Mouse (Mus musculus) c-Kit-positive CD71-negative TER-119-negative erythroid progenitor cells, embryonic 14.5 days (primary cell): Measurements from ENCODE around the gene Oprl1.
A peak's percentile ranks its signal among the peaks of the same experiment; 100 is the strongest.

Experiments
- DNase-seq: peaks from one replicate; pipeline ENCODE4 v3.0.0-alpha.2; 2013; ENCODE audit warnings: low read depth

The Oprl1 gene

DNA sequence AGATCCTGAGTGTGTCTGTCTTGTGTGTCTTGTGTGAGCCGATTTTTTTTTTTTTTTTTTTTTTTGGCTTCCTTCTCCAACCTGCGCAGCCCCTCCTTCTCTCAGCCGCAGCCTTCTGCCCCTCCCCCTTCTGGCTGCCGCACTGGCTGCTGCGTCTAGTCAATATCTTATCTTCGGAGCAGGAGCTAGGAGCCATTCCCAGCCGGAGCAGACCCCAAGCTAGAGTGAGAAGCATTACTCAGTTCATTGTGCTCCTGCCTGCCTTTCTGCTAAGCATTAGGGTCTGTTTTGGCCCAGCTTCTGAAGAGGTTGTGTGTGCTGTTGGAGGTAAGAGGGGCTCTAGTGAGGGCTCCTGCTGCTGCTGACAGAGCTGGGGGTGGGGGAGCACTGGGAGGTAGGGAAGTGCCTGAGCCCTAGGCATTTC is at the start of gene Oprl1:
Oprl1 (plus strand) TSS at position 114 of the 424 bp plus-strand sequence.
- DNase-seq = no peak

DNA sequence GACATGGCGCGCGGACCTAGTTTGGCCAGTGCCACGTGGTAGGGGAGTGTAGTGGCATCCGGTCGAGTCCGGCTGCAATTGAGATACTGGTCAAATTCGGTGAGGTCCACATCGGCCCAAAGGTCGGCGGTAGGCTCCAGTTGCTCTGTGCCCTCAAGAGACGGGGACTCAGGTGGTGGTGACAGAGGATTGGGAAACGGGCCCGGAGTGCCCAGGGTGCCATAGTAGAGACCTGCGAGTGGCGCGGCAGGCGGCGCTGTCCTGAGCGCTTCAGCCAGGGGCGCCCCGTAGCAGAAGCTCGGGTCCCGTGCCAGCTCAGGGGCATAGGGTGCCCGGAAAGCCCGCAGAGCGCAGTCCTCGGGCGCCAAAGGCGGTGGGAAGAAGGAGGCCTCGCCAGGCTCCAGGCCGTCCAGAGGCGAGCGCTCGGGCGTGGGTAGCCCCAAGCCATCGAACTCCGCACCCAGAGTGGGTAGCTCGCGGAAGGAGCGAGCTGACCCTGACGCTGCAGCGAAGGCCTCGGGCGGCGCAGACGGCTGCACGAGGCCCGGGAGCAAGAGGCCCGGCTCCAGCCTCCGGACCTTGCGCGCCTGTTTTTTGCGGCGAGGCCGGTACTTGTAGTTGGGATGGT is 44.4 kb upstream of the Oprl1 start:
- no peak for DNase-seq

DNA sequence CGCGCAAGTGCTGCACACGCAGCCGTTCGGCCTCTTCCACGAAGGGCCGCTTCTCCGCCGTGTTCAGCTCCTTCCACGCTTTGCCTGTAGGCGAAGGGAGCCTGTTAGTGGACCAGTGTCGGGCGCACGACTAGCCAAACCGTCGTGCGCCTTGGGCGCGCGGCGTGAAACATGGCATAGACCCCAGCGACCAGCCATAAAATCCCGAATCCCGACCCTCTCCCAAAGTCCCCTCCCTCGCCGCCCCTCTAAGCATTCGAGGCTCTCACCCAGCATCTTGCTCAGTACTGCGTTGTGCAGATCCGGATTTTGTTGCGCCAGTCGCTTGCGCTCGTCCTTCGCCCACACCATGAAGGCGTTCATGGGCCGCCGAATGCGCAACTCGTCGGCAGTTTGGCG is 43.9 kb upstream of the Oprl1 start:
- no peak for DNase-seq

DNA sequence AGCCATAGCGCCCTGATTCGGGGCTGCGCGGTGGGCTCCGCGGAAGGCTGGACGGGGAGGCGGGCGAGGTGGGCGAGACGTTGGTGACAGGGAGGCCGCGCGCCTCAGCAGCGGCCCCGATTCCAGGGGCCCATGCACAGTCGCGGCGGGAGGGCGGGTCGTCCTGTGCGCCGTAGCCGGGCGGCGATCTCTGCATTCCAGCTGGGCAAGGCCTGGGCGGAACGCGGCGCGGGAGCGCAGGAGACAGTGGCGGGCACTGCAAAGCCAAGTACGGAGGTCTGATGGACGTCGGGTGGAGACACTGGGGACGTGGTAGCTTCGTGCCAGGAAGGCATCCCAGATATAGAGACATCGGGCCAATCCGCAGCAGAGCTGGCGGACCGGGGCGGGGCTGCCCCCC is 43.5 kb upstream of the Oprl1 start, which contains the start of gene Sox18:
Sox18 (minus strand) TSS at position 315 of the 400 bp plus-strand sequence.
- DNase-seq = no peak

DNA sequence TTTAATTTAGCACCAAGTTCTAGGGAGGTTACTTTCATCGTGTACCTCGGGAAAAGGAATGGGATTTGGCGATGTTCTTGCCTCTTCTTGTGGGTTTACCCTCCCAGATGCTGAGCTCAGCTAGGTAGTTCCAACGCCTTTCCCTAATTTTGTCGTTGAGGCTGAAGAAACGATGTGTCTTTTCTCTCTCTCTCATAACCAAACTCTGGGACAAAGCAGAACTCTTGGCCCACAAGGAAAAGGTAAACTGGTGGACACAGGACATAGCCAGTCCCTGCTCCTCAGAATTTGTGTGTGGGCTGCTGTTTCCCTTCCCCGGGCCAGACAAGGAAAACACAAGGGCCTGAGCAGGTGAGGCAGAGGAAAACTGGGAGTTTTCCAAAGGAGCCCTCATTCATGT is 42.8 kb upstream of the Oprl1 start:
- no peak for DNase-seq

DNA sequence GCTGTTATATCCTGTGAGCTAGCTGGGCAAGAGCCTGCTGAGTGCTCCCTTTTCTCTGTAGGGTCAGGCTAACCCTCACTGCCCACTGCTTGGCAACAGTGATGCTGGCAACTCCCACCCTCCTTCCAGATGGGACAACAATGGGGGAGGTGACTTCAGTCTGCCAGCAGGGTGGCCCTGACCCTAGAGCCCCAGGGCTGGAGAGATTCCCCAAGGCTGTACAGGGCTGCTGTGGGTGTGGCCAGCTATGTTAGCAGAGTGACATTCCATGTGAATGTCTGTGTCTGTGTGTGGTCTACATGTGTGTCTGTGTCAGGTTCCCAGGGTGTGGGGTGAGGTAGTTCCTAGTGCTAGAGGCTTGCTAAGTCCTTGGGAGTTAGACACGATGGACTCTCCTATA is 41.3 kb upstream of the Oprl1 start:
- no peak for DNase-seq

DNA sequence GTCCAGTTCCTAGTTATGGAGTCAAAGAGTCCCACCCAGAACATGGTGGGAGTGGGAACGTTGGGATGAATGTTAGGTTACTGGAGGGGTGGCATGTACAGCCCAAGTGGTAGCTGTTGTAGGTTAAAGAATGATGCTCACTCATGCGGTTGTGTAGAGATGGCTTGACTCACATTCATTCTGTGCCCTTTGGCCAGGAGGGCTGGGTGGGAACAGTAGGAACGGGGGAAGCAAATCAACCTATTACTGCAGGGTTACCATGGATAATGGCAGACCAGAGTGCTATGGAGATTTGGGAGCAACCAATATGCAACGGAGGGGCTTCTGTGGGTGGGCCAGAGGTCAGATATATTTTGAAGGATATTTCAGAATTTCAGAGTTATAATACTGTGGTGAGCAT is 39.9 kb upstream of the Oprl1 start:
- no peak for DNase-seq

DNA sequence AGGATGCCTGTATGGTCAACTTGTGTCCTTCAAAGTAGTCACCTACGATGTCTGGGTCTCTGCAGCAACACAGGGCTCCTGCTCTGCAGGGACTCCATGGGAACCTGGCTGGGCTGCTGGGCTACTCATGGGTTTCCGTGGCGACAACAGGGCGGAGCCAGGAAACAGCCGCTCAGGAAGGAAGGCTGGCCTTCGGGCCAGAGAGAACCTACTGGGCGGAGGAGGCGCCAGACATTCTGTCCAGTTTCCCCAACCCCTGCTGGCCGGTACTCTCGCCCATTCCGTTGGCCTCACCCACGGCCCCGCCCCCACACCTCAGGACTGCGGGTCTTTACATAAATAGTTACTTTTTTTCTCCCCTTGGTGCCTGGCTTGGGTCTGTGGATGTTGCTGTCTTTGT is 39.4 kb upstream of the Oprl1 start:
- no peak for DNase-seq

DNA sequence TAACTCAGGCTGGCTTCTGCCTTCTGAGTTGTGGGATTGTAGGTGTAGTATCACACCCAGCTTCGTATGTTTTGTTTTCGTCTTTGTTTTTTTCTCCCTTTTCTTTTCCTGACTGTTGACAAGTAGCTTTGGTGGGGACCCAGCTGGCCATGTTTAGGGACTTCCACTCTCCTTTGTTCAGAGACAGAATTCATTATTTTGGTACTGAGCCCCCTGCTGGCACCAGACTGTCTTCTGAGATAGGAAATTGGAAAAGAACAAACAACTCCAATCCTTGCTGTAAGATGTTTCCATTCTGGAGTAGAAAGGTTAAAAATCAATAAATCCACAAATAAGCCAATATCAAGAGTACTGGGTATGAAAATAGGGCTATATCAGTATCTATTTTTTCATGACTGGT is 38.4 kb upstream of the Oprl1 start:
- DNase-seq = no peak

DNA sequence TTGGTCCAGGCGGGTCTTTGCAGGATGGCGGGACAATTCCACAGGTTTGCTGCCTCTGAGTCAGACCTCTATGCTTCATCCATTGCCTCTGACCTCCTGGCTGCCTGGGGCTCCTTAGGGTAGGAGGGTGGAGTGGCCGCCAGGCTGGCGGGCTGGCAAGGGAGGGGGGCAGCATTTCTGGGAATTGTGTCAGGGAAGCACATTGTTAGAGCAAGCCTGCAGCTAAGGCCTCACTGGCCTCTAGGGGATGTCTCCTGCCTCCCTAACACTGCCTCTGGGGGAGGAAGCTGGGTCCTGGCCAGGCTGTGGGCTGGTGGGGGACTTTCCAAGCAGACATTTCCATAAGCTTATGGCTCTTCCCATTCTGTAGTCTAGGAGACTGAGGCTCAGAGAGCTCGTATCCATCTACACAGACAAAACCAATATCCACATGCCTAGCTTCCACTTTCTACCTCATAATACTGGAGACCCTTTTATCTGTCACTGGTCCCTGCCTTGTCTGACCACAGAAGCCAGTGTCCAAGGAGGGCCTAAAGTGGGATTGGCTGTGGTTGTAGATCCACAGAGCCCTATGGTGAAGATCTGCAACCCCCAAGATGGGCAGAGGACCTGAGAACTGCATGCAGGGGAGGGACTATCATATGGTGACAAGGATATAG is 37.6 kb upstream of the Oprl1 start:
- DNase-seq = no peak

DNA sequence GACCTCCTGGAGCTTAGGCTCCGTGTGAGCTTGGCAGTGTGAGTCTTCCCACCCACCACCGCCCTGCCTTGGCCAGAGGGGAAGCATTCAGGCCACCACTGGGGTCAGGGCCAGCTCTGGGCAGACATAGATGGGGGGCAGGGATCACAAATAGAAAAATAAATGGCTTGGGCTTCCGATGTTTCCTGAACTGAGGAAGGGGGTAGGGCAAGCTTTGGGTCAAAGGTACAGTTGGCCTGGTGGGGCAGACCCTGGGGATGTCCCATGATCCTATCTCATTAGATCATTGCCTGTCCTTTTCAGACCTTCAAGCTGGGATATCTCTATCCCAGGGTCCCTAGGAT is 37.1 kb upstream of the Oprl1 start:
- no peak for DNase-seq

DNA sequence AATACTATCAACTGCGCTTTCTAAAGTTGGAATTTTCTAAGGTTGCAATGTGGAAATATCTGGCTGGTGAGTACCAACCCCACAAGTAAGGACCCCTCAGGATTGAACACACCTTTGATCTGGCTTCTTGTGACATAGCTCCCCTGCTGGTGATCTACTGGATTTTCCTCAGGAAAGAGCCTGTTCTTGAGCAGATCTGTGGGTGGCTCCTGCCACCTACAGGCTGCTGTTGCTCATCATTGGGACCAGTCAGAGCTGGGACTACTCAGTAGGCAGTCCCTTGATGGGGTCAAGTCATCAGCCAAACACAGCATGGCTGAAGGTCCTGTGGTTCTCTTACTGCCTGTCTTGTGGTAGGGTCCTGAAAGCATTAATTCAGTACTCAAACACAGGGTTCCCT is 36.0 kb upstream of the Oprl1 start:
- DNase-seq = peak; percentile 77

DNA sequence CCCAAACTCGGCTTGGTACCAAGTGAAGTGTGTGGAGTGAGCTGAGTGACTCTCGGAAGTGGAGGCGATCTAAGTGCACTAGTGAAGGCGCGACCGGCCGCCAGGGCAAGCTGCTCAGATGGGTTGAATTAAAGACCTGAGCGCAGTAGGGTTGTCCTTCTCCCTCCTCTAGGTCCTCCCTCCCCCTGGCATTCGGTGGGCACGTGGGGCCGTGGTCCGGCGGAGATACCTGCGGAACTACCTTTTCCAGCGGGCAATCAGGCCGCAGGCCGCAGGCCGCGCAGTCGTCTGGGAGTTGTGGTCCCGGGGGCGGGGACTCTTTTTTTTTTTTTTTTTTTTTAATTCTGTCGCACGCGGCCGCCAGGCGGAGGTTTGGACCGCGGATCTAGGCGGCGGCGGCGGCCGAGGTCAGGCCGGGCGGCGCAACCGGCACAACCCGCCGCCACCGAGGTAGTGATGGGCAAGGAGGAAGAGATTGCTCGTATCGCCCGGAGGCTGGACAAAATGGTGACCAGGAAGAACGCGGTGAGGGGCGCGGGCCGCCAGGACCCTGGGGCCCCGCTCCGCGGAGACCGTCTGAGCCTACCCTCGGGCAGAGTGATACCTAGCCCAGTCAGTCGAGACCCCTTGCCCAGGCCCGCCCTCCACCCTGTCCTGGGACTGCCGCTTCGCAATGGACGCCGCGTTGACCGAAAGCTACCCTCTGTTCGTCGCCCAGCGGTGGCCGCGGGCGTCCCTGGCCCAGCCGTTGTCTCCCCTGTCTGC is 34.7 kb upstream of the Oprl1 start, which contains the start of gene Tcea2:
Tcea2 (plus strand) TSS at position 360 of the 765 bp plus-strand sequence.
- DNase-seq = no peak

DNA sequence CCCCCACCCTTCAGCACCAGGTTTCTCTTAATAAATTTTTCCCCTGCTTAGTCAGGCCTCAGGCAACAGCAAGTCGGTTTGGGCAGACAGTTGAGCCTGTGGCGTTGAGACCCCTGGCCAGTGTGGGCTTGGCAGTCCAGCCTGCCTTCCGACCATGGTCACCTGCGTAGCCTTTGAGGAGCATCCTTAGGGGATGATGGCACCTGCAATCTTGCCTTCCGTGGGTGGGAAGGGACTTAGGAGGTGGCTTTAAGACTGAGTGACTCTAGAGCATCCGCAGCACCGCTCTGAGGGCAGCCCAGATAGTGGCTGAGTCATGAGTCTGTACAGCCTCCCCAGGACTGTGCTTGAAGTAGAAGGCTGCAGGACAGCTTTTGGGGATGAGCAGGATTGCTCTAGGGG is 34.1 kb upstream of the Oprl1 start:
- DNase-seq = no peak

DNA sequence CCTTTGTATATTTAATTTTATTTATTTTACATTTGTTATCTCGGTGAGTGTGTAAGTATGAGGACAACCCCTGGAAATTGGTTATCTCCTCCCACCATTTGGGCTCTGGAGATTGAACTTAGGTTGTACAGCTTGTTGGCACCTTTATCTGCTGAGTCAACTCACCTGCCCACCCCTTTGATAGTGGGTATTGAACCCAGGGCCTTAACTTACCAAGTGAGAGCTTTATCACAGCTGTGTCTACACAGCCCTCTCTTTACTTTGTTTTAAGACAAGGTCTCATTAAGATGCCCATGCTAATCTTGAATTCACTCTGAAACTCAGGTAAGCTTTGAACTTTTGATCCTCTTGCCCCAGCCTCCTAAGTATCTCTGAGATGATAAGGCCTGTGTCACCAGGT is 32.8 kb upstream of the Oprl1 start:
- no peak for DNase-seq

DNA sequence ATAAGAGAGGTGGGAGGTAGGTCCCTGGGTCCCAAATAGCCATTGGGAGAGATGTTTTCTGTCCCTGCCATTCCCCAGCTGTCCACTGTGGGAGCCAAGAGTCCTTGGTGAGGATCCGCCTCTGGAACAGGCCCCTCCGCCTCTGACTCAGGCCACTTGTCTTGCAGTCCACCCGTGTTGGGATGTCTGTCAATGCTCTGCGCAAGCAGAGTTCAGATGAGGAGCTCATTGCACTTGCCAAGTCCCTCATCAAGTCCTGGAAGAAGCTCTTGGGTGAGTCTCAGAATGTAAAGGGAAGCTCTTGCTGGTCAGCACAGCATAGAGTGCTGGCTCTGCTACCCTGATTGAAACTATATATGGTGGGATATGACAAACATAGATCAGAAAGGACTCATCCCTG is 31.4 kb upstream of the Oprl1 start:
- DNase-seq = no peak

DNA sequence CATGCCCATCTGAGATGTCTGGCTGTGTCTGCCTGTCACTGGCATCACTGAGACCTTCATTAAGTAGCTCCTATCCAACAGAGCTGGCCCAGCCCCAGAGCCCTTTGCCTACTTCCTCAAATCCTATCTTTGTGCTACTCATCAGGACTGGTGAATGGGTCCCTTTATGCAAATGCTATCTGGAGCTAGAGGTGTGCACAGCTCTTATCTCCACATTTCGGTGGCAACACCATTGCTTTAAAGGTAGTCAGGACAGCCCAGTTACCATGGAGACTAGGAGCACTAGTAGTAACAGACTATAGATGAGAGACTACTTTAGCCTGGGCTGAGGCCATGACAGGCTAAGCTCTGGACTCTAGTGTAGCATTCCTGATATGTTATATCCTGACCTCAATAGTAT is 30.1 kb upstream of the Oprl1 start:
- no peak for DNase-seq

DNA sequence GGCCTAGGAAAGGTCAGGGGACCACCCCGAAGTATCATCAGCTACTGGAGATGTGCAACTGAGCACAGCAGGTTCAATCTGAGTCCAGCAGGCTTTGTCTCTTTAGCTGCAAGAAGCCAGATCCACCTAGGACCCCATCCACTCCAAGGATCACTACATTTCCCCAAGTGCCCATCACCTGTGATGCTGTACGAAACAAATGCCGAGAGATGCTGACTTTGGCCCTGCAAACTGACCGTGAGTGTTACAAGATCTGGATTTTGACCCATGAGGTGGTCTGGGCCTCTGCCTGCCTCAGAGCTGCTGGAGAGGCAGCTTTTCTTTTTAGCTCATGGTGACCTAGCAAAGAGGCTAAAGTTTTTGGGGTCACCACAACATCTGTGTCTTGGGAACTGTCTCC is 29.1 kb upstream of the Oprl1 start:
- no peak for DNase-seq

DNA sequence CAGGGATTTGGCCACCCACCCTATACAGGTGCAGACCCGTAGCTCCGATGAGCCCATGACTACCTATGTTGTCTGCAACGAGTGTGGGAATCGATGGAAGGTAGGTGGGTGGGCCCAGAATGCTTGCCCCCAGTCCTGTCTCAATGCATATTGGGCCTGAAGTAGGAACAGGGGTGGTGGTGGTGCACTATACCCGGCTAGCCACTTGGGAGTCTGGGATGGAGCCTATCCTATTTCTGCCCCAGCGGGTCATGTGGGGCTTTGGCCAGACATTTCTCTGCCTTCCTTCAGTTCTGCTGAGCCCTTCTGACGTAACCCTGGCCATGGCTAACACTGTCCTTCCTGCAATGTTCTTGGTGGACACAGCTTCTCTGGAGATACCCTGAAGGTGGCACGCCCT is 27.2 kb upstream of the Oprl1 start:
- no peak for DNase-seq

DNA sequence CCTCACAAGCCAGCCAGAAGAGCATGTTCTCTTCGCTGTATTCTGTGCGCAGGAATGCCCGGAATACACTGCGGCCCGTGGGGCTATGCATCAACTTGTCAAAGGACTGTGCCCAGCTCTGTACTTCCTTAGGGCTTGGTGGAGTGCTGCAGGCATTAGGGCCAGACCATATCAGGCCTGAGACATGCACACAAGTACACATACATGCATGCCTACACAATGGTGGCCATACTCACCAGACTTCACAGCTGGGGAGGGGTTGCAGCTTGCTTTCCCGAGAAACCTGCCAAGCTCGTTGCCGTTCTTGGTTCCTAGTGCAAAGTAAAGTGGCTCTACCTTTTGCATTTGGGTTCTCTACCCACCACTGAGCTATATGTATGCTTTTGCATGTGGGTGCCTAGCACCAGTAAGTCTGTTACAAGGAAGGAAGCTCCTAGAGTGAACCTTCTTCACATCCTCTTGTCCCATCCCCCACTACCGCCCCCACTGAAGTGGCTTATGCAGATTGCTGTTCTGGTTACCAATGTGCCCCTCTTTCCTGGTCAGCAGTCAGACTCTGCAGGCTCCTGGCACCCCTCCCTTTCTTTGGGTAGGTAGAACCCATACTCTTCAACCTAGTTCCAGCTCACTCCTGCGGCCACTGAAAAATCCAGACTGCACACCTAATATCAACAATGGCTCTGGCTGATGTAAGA is 25.2 kb upstream of the Oprl1 start:
- no peak for DNase-seq

DNA sequence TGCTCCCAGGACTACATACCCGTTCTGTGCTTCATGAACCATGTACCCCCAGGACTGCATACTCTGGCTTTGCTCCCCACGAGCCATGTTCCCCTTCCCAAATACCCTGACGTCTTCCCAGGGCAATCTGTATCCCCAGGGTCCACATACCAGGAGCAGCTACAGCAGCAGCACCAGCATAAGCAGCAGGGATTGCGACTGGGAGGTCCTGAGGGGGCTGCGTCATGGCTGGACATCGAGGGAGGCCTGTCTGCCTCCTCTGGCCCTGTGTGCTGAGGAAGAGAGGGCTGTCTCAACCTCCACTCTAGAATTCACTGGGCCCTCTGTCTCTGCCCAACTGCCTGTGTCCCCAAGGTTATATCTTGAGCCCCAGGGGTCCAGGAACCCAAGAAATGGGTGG is 23.7 kb upstream of the Oprl1 start:
- DNase-seq = no peak

DNA sequence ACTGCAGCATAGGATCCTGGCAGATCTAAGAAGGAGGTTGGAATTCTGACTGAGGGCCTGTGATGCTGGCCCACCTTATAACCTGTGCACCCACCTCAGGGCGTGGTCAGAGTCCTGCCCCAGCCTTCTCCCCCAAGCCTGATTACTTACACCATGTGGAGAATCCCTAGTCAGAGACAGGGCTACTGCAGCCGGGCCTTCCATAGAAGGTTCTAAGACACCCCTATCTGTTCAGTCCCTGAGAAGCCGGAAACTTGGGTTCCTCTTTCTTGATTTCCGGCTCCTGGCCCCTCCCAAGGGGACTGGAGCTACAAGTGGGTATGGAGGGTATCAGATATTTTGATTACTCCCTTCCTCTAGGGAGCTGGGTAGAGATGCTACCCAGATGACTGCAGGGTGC is 23.2 kb upstream of the Oprl1 start:
- no peak for DNase-seq

DNA sequence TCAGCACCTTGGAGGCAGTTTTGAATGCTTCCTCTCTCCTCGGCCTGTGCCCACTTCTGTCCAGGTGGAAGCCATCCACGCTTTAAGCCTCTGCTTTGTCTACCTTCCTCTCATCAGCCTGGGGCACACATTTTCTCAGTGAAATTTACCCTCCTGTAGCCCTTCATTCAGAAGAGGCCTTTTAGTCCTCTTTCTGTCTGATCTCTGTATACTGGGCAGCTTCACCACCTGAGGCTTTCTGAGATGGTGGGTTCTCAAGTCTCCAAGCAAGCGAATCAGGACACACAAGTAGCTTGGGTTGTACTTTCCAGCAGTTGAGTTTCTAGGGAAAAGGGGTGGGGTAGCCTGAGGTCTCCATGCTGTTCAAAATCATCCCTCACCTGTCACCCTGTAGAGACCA is 22.5 kb upstream of the Oprl1 start:
- no peak for DNase-seq
